Mouse (Mus musculus) liver, embryonic 14.5 days (tissue): ENCODE results near the gene Dcaf5.

Experiments
- CTCF ChIP-seq: IDR thresholded peaks from 2 replicates; pipeline ENCODE4 v1.5.1; 2016; ENCODE audit warnings: antibody characterized with exemption, low read depth, control low read depth
- EP300 ChIP-seq: IDR thresholded peaks from 2 replicates; pipeline ENCODE4 v1.6.1; 2016; ENCODE audit warnings: antibody characterized with exemption, low read depth

- no peak for TF ChIP-seq CTCF
- TF ChIP-seq EP300: no peak
Observed at GRCm38 (mm10) chr12:80471926-80472325, 35.5 kb upstream of the Dcaf5 start.
